Mouse (Mus musculus) bone marrow, adult 2 months (tissue): ENCODE results near the gene Podxl2. TPM values are rescaled to one million over a fixed set of nuclear protein-coding genes. Genes with fewer than 3 reads are reported as not detected.

Source experiments
- H3K27ac ChIP-seq: fragments of 200-500 bp; 2 replicates; pipeline ENCODE4 v1.5.1; 2012; ENCODE audit warnings: low read depth, mild to moderate bottlenecking, control low read depth, inconsistent platforms, low read length; ENCODE audit not compliant: control insufficient read depth, poor library complexity, insufficient read depth
- H3K4me1 ChIP-seq: fragments of 200-500 bp; 2 replicates; pipeline ENCODE4 v1.6.1; 2011; ENCODE audit warnings: low read length; ENCODE audit not compliant: control insufficient read depth, insufficient read depth
- H3K4me3 ChIP-seq: fragments of 200-500 bp; replicated peaks from 2 replicates; pipeline ENCODE3; 2011; ENCODE audit warnings: mild to moderate bottlenecking, low read depth, low read length, control low read depth; ENCODE audit not compliant: control insufficient read depth
- CTCF ChIP-seq: fragments of 200-500 bp; IDR thresholded peaks from 2 replicates; pipeline ENCODE4 v1.5.1; 2011; ENCODE audit warnings: low read length, control low read depth; ENCODE audit not compliant: control insufficient read depth, insufficient read depth
- POLR2A ChIP-seq: fragments of 200-500 bp; IDR thresholded peaks from 2 replicates; pipeline ENCODE4 v1.6.1; 2011; ENCODE audit warnings: low read depth, mild to moderate bottlenecking, control low read depth, low read length, borderline replicate concordance; ENCODE audit not compliant: control insufficient read depth
- WGBS: fragments of 180-500 bp; shearing (Covaris S2); methylation state at CpG from one replicate; pipeline ENCODE4 v1.1.7; 2018; 5-methylcytosine and 5-hydroxymethylcytosine counted together
- polyA plus RNA-seq: library from polyadenylated mRNA; stranded (reverse); fragments of >200 nt; gene quantifications from 2 replicates; pipeline ENCODE4 v1.2.4, GENCODE M21; 2011; ENCODE audit warnings: low replicate concordance; ENCODE audit not compliant: missing spikeins, insufficient read depth, insufficient read length

Podxl2 gene
- polyA plus RNA-seq, 1 experiment, result 2.5 TPM

GRCm38 (mm10) chr6:88826965-88827364, 47.9 kb downstream of the Podxl2 start:
- Histone ChIP-seq H3K4me1 (peaks cover 8% of the 10 kb centered on the region), H3K4me3 (no peak overlapping the region), H3K27ac (peak overlapping the region; percentile 19; the same call in 1 of the 2 replicates)
- 84% methylated on average over 3 of the region's 3 CpGs for WGBS
- TF ChIP-seq CTCF (no peak), POLR2A (no peak)

- Histone ChIP-seq H3K4me1 (peaks cover 8% of the 10 kb centered on the region), H3K27ac (peak overlapping the region; percentile 19; the same call in 1 of the 2 replicates), H3K4me3 (no peak overlapping the region)
- TF ChIP-seq POLR2A, result no peak
- peak; percentile 24; the same call in 1 of the 2 replicates for TF ChIP-seq CTCF
- WGBS, result 45% methylated on average over 6 of the region's 6 CpGs
These were observed 48.3 kb downstream of the Podxl2 start for GRCm38 (mm10) chr6:88826545-88826944.

- no peak overlapping the region for H3K27ac ChIP-seq
- H3K4me1 ChIP-seq, result peaks cover 9% of the 10 kb centered on the region
These were observed 48.8 kb downstream of the Podxl2 start for GRCm38 (mm10) chr6:88826088-88826487.

GRCm38 (mm10) chr6:88824183-88824582, 50.7 kb downstream of the Podxl2 start:
- TF ChIP-seq CTCF (no peak), POLR2A (no peak)
- no peak overlapping the region for H3K27ac ChIP-seq
- H3K4me3 ChIP-seq, result no peak overlapping the region
- H3K4me1 ChIP-seq, result peaks cover 9% of the 10 kb centered on the region
- 83% methylated on average over 7 of the region's 7 CpGs for WGBS

More at GRCm38 (mm10) chr6:88826088-88826487, 48.8 kb downstream of the Podxl2 start:
- WGBS, result 31% methylated on average over 3 of the region's 3 CpGs
- no peak overlapping the region for H3K4me3 ChIP-seq
- no peak for TF ChIP-seq POLR2A
- TF ChIP-seq CTCF, result no peak

DNA sequence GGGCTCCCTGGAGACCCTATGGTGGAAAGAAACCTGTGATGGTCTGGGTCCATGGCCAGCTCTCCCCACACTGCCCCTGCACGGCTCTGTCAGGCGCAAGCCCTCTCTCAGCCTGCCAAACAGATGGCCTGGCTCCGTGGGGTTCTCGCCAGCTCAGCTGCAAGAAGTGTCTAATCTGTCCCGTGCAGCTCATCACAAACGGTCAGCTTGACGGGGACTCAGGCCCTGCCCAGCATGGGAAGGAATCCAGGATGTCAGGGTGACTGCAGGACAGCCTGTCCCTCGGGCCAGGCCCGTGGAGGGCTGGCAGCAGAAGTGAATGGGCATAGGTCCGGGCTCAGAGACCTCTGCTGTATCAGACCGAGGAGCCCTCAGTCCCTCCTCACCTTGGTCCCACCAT, 52.9 kb downstream of the Podxl2 start:
- no peak overlapping the region for H3K27ac ChIP-seq
- no peak for TF ChIP-seq CTCF
- no peak for TF ChIP-seq POLR2A
- H3K4me1 ChIP-seq, result peaks cover 5% of the 10 kb centered on the region; the same call in 1 of the 2 replicates
- WGBS, result 78% methylated on average over 11 of the region's 11 CpGs
- H3K4me3 ChIP-seq, result no peak overlapping the region

GRCm38 (mm10) chr6:88821294-88821693, 53.5 kb downstream of the Podxl2 start:
- Histone ChIP-seq H3K4me1 (peaks cover 5% of the 10 kb centered on the region; the same call in 1 of the 2 replicates), H3K27ac (no peak overlapping the region), H3K4me3 (no peak overlapping the region)
- no peak for TF ChIP-seq POLR2A
- no peak for TF ChIP-seq CTCF
- WGBS, result 80% methylated on average over 6 of the region's 6 CpGs

DNA sequence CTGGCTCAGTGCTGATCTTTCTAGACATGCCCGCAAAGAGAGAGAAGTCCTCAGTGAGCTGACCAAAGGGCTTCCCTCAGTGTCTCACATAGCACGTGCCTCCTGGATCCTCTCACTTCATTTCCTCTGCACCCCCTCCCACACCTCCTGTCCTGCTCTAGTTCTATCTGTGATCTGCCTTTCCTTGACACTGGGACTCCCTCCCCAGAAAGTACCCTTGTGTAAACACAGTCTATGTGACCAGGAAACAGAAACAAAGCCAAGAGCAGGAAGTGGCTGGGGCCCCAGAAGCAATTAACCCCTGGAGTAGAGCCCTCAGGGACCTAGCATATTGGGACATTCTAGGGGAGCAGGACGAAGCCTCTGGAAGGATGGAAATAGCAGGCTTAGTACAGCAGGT, 54.0 kb downstream of the Podxl2 start:
- H3K27ac ChIP-seq, result no peak overlapping the region
- peaks cover 5% of the 10 kb centered on the region; the same call in 1 of the 2 replicates for H3K4me1 ChIP-seq
- 22% methylated on average over 3 of the region's 3 CpGs for WGBS
- no peak for TF ChIP-seq POLR2A
- TF ChIP-seq CTCF, result no peak
- H3K4me3 ChIP-seq, result no peak overlapping the region

DNA sequence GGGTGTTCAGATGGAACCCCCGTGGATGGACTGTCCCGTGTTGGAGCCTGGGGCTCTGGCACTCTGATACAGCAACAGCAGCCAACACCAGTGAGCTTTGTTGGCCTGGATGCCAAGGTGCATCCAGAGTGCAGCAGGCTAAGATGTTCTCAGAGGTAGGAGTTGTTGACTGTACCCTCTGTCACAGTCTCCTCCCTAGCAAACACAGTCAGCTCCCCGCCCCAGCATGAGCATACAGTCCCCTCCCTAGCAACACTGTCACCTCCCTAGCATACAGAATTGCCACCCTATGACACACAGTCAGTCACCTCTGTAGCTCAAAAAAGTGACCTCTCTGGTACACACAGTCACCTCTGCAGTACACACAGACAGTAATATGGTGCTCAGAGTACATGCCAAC, 57.9 kb downstream of the Podxl2 start:
- 88% methylated on average over 3 of the region's 3 CpGs for WGBS
- peaks cover 5% of the 10 kb centered on the region; the same call in 1 of the 2 replicates for H3K4me1 ChIP-seq

GRCm38 (mm10) chr6:88815489-88815888, 59.4 kb downstream of the Podxl2 start:
- WGBS, result 88% methylated on average over 3 of the region's 3 CpGs
- TF ChIP-seq POLR2A (no peak), CTCF (no peak)
- Histone ChIP-seq H3K4me3 (no peak overlapping the region), H3K4me1 (peaks cover 3% of the 10 kb centered on the region; the same call in 1 of the 2 replicates), H3K27ac (no peak overlapping the region)

More for the DNA sequence above, 57.9 kb downstream of the Podxl2 start:
- no peak overlapping the region for H3K4me3 ChIP-seq
- TF ChIP-seq CTCF (no peak), POLR2A (no peak)
- no peak overlapping the region for H3K27ac ChIP-seq

DNA sequence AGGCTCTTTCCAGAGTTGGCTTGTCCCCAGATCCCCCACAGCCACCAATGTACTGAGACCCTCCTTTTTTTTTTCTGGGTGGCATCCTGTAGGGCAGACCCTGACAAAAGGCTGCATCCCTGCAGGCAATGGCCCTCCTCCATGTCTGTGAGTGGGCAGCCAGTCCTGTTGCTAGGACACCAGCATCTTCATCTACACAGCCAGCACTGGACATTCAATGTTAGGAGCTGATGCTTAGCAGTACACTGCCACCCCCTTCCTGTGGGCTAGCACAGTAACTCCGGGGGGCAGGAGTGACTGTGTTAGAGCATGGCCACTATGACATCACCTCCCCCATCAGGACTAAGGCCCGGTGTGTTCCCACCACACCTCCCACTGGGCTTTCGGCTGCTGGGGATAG, 59.8 kb downstream of the Podxl2 start:
- H3K27ac ChIP-seq, result no peak overlapping the region
- H3K4me3 ChIP-seq, result no peak overlapping the region
- peaks cover 3% of the 10 kb centered on the region; the same call in 1 of the 2 replicates for H3K4me1 ChIP-seq
- 87% methylated on average over 3 of the region's 3 CpGs for WGBS
- TF ChIP-seq CTCF (no peak), POLR2A (no peak)
